ENCODE assay signal across 8 mouse cellular contexts in genomic region chr11:117114592-117115345, GRCm38 (mm10). TPM values are rescaled to one million over a fixed set of nuclear protein-coding genes. Genes with fewer than 3 reads are reported as not detected.
DNase-seq lines count a peak whose midpoint lies in the region; ATAC-seq lines count a peak whose summit lies in the region.

Gene Sec14l1, plus strand, starts transcription at chr11:117115168.

- peak; percentile 99 for DNase-seq in NIH3T3 (ENCODE audit: low read depth)
- peak; percentile 100 for DNase-seq in cerebellum, postnatal 10 days
- DNase-seq in frontal cortex, postnatal 14 days (ENCODE audit: low spot score in 2 of 2) = peak; percentile 96 to 99
- peak; percentile 99 for DNase-seq in layer of hippocampus, postnatal 25 days (ENCODE audit: extremely low spot score in 1 of 2, low spot score in 1 of 2)
- DNase-seq in lung, postnatal 25 days (ENCODE audit: low spot score) = peak; percentile 98
- peak; percentile 99 for DNase-seq in retina, embryonic 14.5 days (ENCODE audit: low spot score)
- DNase-seq in thymus, postnatal 4 days = peak; percentile 100

- H3K4me1 ChIP-seq in hindbrain, embryonic 13.5 days (replicated peaks) = peaks cover 47% of the 10 kb centered on the region

- peak within 1 kb of the TSS; percentile 99 for H3K27ac ChIP-seq in hindbrain, embryonic 13.5 days

- H3K4me3 ChIP-seq in hindbrain, embryonic 13.5 days = peak within 1 kb of the TSS; percentile 86

- no peaks in the 10 kb centered on the region for H3K27me3 ChIP-seq in hindbrain, embryonic 13.5 days

- peaks cover 13% of the 10 kb centered on the region for H3K36me3 ChIP-seq in hindbrain, embryonic 13.5 days

- under 1% methylated on average over 42 of the region's 67 CpGs for WGBS in hindbrain, embryonic 13.5 days

- ATAC-seq in hindbrain, embryonic 13.5 days (ENCODE audit: low FRiP score) = peak; percentile 95

- peak within 1 kb of the TSS; percentile 94 for H3K9ac ChIP-seq in hindbrain, embryonic 13.5 days

- no peaks in the 10 kb centered on the region for H3K9me3 ChIP-seq in hindbrain, embryonic 13.5 days

- H3K4me2 ChIP-seq in hindbrain, embryonic 13.5 days = peak within 1 kb of the TSS; percentile 68

RNA-seq across cellular contexts. Expression of gene Sec14l1, which starts in this region (rescaled TPM):
- polyA plus RNA-seq in hindbrain, embryonic 13.5 days (2015; fragmentation: Nextera tagmentation; extraction: Ambion mirVana) = 63.3 and 65.9 TPM in 2 replicates
- total RNA-seq in layer of hippocampus, postnatal 25 days (2021) = 100 to 1,000 TPM; 216 to 234 TPM

Comparison
In these comparisons a context has a peak if more than half of its experiments do, and no peak if none do; other contexts are left out.
1. Peak in every context shown above with its lines: DNase-seq, ATAC-seq, H3K4me3 ChIP-seq and H3K27ac ChIP-seq.